Mouse (Mus musculus) right cerebral cortex, postnatal 4 days (tissue): Measurements from ENCODE around the gene Smpd2.
A peak's percentile ranks its signal among the peaks of the same experiment; 100 is the strongest.

Experiments
- DNase-seq: peaks from one replicate; pipeline ENCODE4 v3.0.0-alpha.2; 2022

Gene Smpd2

GRCm38 (mm10) chr10:41450780-41451522 lies 39.2 kb downstream of the Smpd2 start:
- no peak for DNase-seq

- peak; percentile 92 for DNase-seq
Measured at GRCm38 (mm10) chr10:41450137-41450670, 40.0 kb downstream of the Smpd2 start, which contains the start of gene Zbtb24. Gene Zbtb24 (plus strand): TSS chr10:41450383.

DNA sequence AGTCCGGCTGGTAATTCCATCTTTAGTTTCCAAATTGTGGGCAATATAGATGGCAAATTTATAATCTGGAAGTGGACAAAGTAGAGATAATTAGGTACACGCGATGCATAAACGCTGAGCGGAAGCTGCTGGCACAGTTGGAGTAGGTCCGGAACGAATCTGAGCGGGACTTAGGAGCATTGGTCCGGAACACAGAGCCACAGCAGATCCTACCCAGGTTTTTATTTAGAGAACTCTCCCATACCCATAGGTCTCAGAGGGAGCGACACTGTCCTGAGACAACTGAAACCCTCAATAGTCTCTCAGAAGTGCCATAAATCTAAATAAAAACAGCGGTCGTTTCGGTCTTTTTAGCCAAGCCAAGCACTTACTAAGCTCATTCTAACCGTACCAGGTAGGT lies 40.5 kb downstream of the Smpd2 start:
- peak; percentile 14 for DNase-seq

DNA sequence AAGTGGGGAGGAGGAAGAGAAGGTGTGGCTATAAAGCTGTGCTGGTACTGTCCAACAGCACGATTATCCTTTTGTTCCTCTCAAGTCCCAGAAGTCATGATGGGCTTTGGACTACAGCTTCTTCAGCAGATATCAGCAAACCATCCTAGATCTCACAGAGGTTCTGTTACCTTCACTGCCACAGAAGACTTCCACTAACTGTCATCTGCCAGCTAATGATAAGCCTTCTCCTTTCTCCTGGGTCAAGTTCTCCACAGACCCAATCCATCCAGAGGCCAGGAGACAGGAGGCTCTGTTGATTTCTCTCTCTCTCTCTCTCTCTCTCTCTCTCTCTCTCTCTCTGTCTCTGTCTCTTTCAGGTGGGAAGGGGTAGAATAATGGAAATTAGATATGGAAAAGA lies 42.0 kb downstream of the Smpd2 start:
- DNase-seq = no peak
